ENCODE assay signal across 21 mouse cellular contexts in the genomic region with DNA sequence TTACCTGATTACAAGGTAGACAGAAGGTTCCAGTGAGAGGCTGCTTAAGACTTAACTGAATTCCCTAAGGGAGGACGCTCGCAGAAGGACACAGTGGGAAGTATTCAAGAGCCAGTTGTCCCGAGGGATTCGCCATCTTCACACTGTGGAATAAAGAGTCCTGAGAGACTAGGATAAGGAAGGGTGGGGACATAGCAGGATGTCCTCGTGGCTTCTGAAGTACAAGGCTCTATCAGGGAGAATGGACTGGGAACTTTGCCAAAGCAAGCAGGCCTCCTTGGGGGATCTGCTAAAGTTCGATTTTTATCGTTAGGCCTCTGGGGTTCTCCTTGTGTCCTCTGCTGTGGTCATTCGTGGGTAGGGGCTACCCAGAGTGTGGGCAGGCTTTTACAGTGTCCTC. TPM values are rescaled to one million over a fixed set of nuclear protein-coding genes. Genes with fewer than 3 reads are reported as not detected.
A peak's percentile ranks its signal among the peaks of the same experiment; 100 is the strongest.
DNase-seq lines count a peak whose midpoint lies in the region; ATAC-seq and TF ChIP-seq lines count a peak whose summit lies in the region.
"Had no signal": no experiment of that assay in that cellular context is flagged by ENCODE, and none has a peak within 500 bp of the region (broad histone marks: within the 10 kb centered on the region; RNA-seq: fewer than 3 reads in every experiment).

No protein-coding gene starts in this region.

- no peak for ATAC-seq in heart, embryonic 12.5 days (ENCODE audit: insufficient number of reproducible peaks, low FRiP score)
- no peak for ATAC-seq in kidney, embryonic 16.5 days (ENCODE audit: low FRiP score, low TSS enrichment)
- ATAC-seq in intestine, postnatal 0 days: peak; percentile 83

- 53% methylated on average over 8 of the region's 8 CpGs for WGBS in heart, embryonic 12.5 days
- WGBS in kidney, embryonic 16.5 days: 63% methylated on average over 8 of the region's 8 CpGs
- 30% methylated on average over 8 of the region's 8 CpGs for WGBS in intestine, postnatal 0 days
- 88% methylated on average over 8 of the region's 8 CpGs for WGBS in hindbrain, embryonic 10.5 days

- TF ChIP-seq CTCF in intestine, postnatal 0 days (IDR thresholded peaks at IDR 0.05; ENCODE audit: low read depth): no peak

- H3K4me3 ChIP-seq in heart, embryonic 12.5 days: no peak overlapping the region
- no peak overlapping the region for H3K4me3 ChIP-seq in kidney, embryonic 16.5 days (ENCODE audit: low read length)
- no peak overlapping the region for H3K4me3 ChIP-seq in intestine, postnatal 0 days (ENCODE audit: low read depth, low read length)
- H3K4me3 ChIP-seq in hindbrain, embryonic 10.5 days: no peak overlapping the region
- H3K4me3 ChIP-seq: forebrain, embryonic 12.5 days; heart, adult 2 months; left cerebral cortex, adult 2 months; lung, embryonic 15.5 days; megakaryocyte, embryonic 14.5 days; neural tube, embryonic 13.5 days had no signal

- no peaks in the 10 kb centered on the region for H3K9me3 ChIP-seq in heart, embryonic 12.5 days (replicated peaks)
- H3K9me3 ChIP-seq in kidney, embryonic 16.5 days (ENCODE audit: low read length): no peaks in the 10 kb centered on the region
- no peaks in the 10 kb centered on the region for H3K9me3 ChIP-seq in intestine, postnatal 0 days (ENCODE audit: control insufficient read depth)
- no peaks in the 10 kb centered on the region for H3K9me3 ChIP-seq in hindbrain, embryonic 10.5 days
- H3K9me3 ChIP-seq: forebrain, embryonic 12.5 days; lung, embryonic 15.5 days; megakaryocyte, embryonic 14.5 days; neural tube, embryonic 13.5 days had no signal

- no peak overlapping the region for H3K27ac ChIP-seq in heart, embryonic 12.5 days (ENCODE audit: poor library complexity, severe bottlenecking)
- no peak overlapping the region for H3K27ac ChIP-seq in kidney, embryonic 16.5 days (ENCODE audit: low read length)
- peak overlapping the region; percentile 15 for H3K27ac ChIP-seq in intestine, postnatal 0 days (ENCODE audit: low read depth, low read length)
- no peak overlapping the region for H3K27ac ChIP-seq in hindbrain, embryonic 10.5 days
- H3K27ac ChIP-seq: forebrain, embryonic 12.5 days; heart, adult 2 months; left cerebral cortex, adult 2 months; lung, embryonic 15.5 days; neural tube, embryonic 13.5 days had no signal

- H3K4me2 ChIP-seq in heart, embryonic 12.5 days: no peak overlapping the region
- H3K4me2 ChIP-seq in kidney, embryonic 16.5 days (replicated peaks; ENCODE audit: low read depth, low read length): no peak overlapping the region
- H3K4me2 ChIP-seq in intestine, postnatal 0 days (replicated peaks; ENCODE audit: low read depth): 0 out of 2 replicates have a peak overlapping the region, but pooled peaks have one; percentile 13
- H3K4me2 ChIP-seq: forebrain, embryonic 12.5 days; liver, embryonic 11.5 days; lung, embryonic 15.5 days; neural tube, embryonic 13.5 days had no signal

- 0 out of 2 replicates have a peak, but pooled peaks cover 2% of the 10 kb centered on the region for H3K36me3 ChIP-seq in heart, embryonic 12.5 days
- H3K36me3 ChIP-seq in kidney, embryonic 16.5 days (ENCODE audit: insufficient read depth, low read length): no peaks in the 10 kb centered on the region
- H3K36me3 ChIP-seq in intestine, postnatal 0 days (ENCODE audit: control insufficient read depth, insufficient read depth): peaks cover 12% of the 10 kb centered on the region; the same call in 1 of the 2 replicates
- peaks cover 18% of the 10 kb centered on the region for H3K36me3 ChIP-seq in hindbrain, embryonic 10.5 days
- H3K36me3 ChIP-seq: forebrain, embryonic 12.5 days had no signal

- no peak overlapping the region for H3K9ac ChIP-seq in heart, embryonic 12.5 days
- no peak overlapping the region for H3K9ac ChIP-seq in kidney, embryonic 16.5 days (replicated peaks; ENCODE audit: low read length)
- H3K9ac ChIP-seq in intestine, postnatal 0 days (ENCODE audit: low read depth, low read length): no peak overlapping the region
- H3K9ac ChIP-seq: forebrain, embryonic 12.5 days; lung, embryonic 15.5 days; neural tube, embryonic 13.5 days had no signal

- H3K4me1 ChIP-seq in heart, embryonic 12.5 days (replicated peaks): peaks cover 14% of the 10 kb centered on the region
- H3K4me1 ChIP-seq in kidney, embryonic 16.5 days (ENCODE audit: insufficient read depth, low read length): no peaks in the 10 kb centered on the region
- 0 out of 2 replicates have a peak, but pooled peaks cover 7% of the 10 kb centered on the region for H3K4me1 ChIP-seq in intestine, postnatal 0 days (replicated peaks; ENCODE audit: control insufficient read depth, insufficient read depth, low read length)
- H3K4me1 ChIP-seq in hindbrain, embryonic 10.5 days (replicated peaks): no peaks in the 10 kb centered on the region
- H3K4me1 ChIP-seq: forebrain, embryonic 12.5 days; neural tube, embryonic 13.5 days had no signal

- peak; percentile 39 for DNase-seq in heart, adult 8-10 months (ENCODE audit: low spot score)
- DNase-seq in kidney, postnatal 25 days: peak; percentile 50 to 59
- DNase-seq in lung, postnatal 36 days: peak; percentile 60
- no peak for DNase-seq in hindbrain, embryonic 10.5 days (ENCODE audit: low spot score)
- no peak for DNase-seq in thymus, postnatal 25 days
- DNase-seq: adrenal gland, postnatal 25 days; cerebellum, adult 2 months; cerebellum, postnatal 36 days; gastrocnemius, postnatal 10 days; midbrain, embryonic 14.5 days had no signal

- no peaks in the 10 kb centered on the region for H3K27me3 ChIP-seq in heart, embryonic 12.5 days (replicated peaks)
- H3K27me3 ChIP-seq in kidney, embryonic 16.5 days (ENCODE audit: insufficient read depth, low read length): no peaks in the 10 kb centered on the region
- H3K27me3 ChIP-seq in intestine, postnatal 0 days (replicated peaks; ENCODE audit: control insufficient read depth, insufficient read depth, low read length): no peaks in the 10 kb centered on the region
- no peaks in the 10 kb centered on the region for H3K27me3 ChIP-seq in hindbrain, embryonic 10.5 days (ENCODE audit: insufficient read depth, poor library complexity, severe bottlenecking)
- H3K27me3 ChIP-seq: CH12.LX; forebrain, embryonic 12.5 days; lung, embryonic 15.5 days; neural tube, embryonic 13.5 days had no signal

RNA-seq across cellular contexts. Expression of gene Dhx36, which starts 59.7 kb away (rescaled TPM):
- 10 to 100 TPM; 13.8 to 18.9 (median 16.7) TPM for total RNA-seq in heart, adult 8-10 months (2022)
- 25.6 and 27.0 TPM in 2 replicates for polyA plus RNA-seq in heart, embryonic 12.5 days (2016; fragmentation: Nextera tagmentation; extraction: Ambion mirVana)
- 18.2 and 24.4 TPM in 2 replicates for polyA plus RNA-seq in kidney, embryonic 16.5 days (2015; fragmentation: Nextera tagmentation; extraction: Ambion mirVana)
- 15.6 and 17.2 TPM in 2 replicates for polyA plus RNA-seq in intestine, postnatal 0 days (2015; fragmentation: Nextera tagmentation; extraction: Ambion mirVana)
- 29.2 and 33.1 TPM in 2 replicates for polyA plus RNA-seq in hindbrain, embryonic 10.5 days (2016; fragmentation: Nextera tagmentation; extraction: Ambion mirVana)

Comparison
In these comparisons a context has a peak if more than half of its experiments do, and no peak if none do; other contexts are left out.
1. DNase-seq: peak in heart, adult 8-10 months (single experiment), kidney, postnatal 25 days (2 of 2) and lung, postnatal 36 days (single experiment); none in hindbrain, embryonic 10.5 days (single experiment) and thymus, postnatal 25 days (single experiment).